ENCODE assay signal across 9 mouse cellular contexts in the genomic region with DNA sequence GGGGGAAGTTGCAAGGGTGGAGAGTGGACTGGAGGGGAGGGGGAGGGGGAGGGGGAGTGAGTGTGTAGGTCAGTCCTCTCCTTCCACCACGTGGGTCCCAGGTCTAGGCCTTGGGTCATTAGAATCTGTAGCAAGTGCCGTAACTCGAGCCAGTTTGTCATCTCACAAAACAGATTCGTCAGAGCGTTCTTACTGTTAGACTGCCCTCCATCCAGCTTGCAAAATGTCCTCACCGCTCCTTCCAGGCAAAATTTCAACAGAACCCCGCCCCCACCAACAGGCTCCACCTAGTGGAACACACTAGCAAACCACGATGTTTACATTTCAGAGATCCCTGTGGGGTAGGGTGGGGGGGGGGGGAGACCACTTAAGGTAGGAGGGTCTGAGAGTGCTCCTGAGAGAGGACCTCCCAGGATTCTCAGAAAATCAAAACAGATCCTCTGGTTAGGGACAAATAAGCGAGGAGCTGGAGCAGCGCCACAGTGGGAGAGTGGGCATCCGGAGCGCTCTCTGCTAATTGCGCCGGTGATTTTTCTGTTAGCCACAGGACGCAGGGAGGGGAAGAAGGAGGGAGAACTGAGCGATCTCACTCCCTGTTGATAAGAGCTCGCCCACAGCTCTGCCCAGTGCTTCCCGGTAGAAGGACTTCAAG. TPM values are rescaled to one million over a fixed set of nuclear protein-coding genes. Genes with fewer than 3 reads are reported as not detected.
DNase-seq lines count a peak whose midpoint lies in the region; ATAC-seq and TF ChIP-seq lines count a peak whose summit lies in the region.
"Had no signal": no experiment of that assay in that cellular context is flagged by ENCODE, and none has a peak within 500 bp of the region (broad histone marks: within the 10 kb centered on the region; RNA-seq: fewer than 3 reads in every experiment).

No protein-coding gene starts in this region.

- H3K9me3 ChIP-seq in intestine, embryonic 14.5 days (ENCODE audit: control insufficient read depth, low read length): no peaks in the 10 kb centered on the region
- H3K9me3 ChIP-seq in liver, embryonic 14.5 days (ENCODE audit: control insufficient read depth, low read length): no peaks in the 10 kb centered on the region

- no peaks in the 10 kb centered on the region for H3K36me3 ChIP-seq in intestine, embryonic 14.5 days (ENCODE audit: control insufficient read depth, insufficient read depth, low read length)
- no peaks in the 10 kb centered on the region for H3K36me3 ChIP-seq in liver, embryonic 14.5 days (replicated peaks; ENCODE audit: control insufficient read depth, insufficient read depth, low read depth)

- no peaks in the 10 kb centered on the region for H3K27me3 ChIP-seq in intestine, embryonic 14.5 days (replicated peaks; ENCODE audit: control insufficient read depth, insufficient read depth, low read length)
- H3K27me3 ChIP-seq in liver, embryonic 14.5 days (ENCODE audit: control insufficient read depth, insufficient read depth, low read length): no peaks in the 10 kb centered on the region

- peak overlapping the region; percentile 25 for H3K9ac ChIP-seq in intestine, embryonic 14.5 days (ENCODE audit: low read length)
- peak overlapping the region; percentile 36 for H3K9ac ChIP-seq in liver, embryonic 14.5 days (replicated peaks)

- intact Hi-C loops in gastrocnemius, postnatal 14 days (cut with DNase I; ENCODE audit: low total_unique reads): no loop called here

- TF ChIP-seq CTCF in liver, embryonic 14.5 days (IDR thresholded peaks at IDR 0.05; ENCODE audit: low read depth): peak; percentile 60

- 3% methylated on average over 18 of the region's 18 CpGs for WGBS in intestine, embryonic 14.5 days
- 3% methylated on average over 18 of the region's 18 CpGs for WGBS in liver, embryonic 14.5 days (ENCODE audit: insufficient replicate concordance)

- no peak for TF ChIP-seq EP300 in liver, embryonic 14.5 days (IDR thresholded peaks at IDR 0.05; ENCODE audit: low read depth)

- H3K4me1 ChIP-seq in intestine, embryonic 14.5 days (replicated peaks; ENCODE audit: control insufficient read depth, insufficient read depth, low read length): no peaks in the 10 kb centered on the region; the same call in 1 of the 2 replicates
- peaks cover 46 to 49% of the 10 kb centered on the region in 2 experiments for H3K4me1 ChIP-seq in liver, embryonic 14.5 days (replicated peaks; ENCODE audit: control insufficient read depth in 2 of 2, insufficient read depth in 2 of 2, low read length in 1 of 2)

- peak overlapping the region; percentile 17; the same call in 1 of the 2 replicates for H3K27ac ChIP-seq in intestine, embryonic 14.5 days (ENCODE audit: low read depth)
- peak overlapping the region; percentile 58 for H3K27ac ChIP-seq in liver, embryonic 14.5 days

- peak; percentile 72 for DNase-seq in 3T3-L1 (ENCODE audit: low read depth, low spot score)
- DNase-seq in Muller cell, postnatal 12 days (ENCODE audit: inconsistent ontology term): peak; percentile 72
- peak; percentile 64 for DNase-seq in gastrocnemius, postnatal 14 days
- DNase-seq in intestine, embryonic 14.5 days (ENCODE audit: low spot score): peak; percentile 86
- DNase-seq in liver, embryonic 14.5 days (ENCODE audit: low read depth in 3 of 3, low spot score in 3 of 3): peak; percentile 31 to 53 (median 35)
- DNase-seq in naive thymus-derived CD4-positive, alpha-beta T cell, adult 2 months (ENCODE audit: low read depth): peak; percentile 51
- DNase-seq in urinary bladder, postnatal 36 days (ENCODE audit: low spot score in 2 of 2): peak; percentile 30 to 59

- peak; percentile 58 for ATAC-seq in common myeloid progenitor, adult 5-6 weeks (replicated peaks; ENCODE audit: low read depth, poor library complexity, severe bottlenecking)
- peak; percentile 40 for ATAC-seq in intestine, embryonic 14.5 days (replicated peaks; ENCODE audit: low FRiP score, low TSS enrichment, low read depth)
- peak; percentile 58 for ATAC-seq in liver, embryonic 14.5 days (ENCODE audit: insufficient read depth)

- H3K4me3 ChIP-seq in intestine, embryonic 14.5 days (ENCODE audit: low read depth, low read length): peak overlapping the region; percentile 27
- peak overlapping the region; percentile 25 to 35 for H3K4me3 ChIP-seq in liver, embryonic 14.5 days (ENCODE audit: insufficient read depth in 1 of 2, low read depth in 2 of 2, low read length in 2 of 2)

- H3K4me2 ChIP-seq in intestine, embryonic 14.5 days (ENCODE audit: low read length): peak overlapping the region; percentile 49
- peak overlapping the region; percentile 70 for H3K4me2 ChIP-seq in liver, embryonic 14.5 days (ENCODE audit: low read depth)

RNA-seq across cellular contexts. Expression of a gene that starts 16.4 kb away (rescaled TPM):
- not detected in 2 replicates for total RNA-seq in common myeloid progenitor, adult 5-6 weeks (2017)
- total RNA-seq in gastrocnemius, postnatal 14 days (2021): not detected
- 1.1 and 1.6 TPM in 2 replicates for polyA plus RNA-seq in intestine, embryonic 14.5 days (2014; fragmentation: Nextera tagmentation; extraction: Ambion mirVana)
- polyA plus RNA-seq in liver, embryonic 14.5 days (2012; rRNA removed): not detected in 2 replicates
- polyA plus RNA-seq in liver, embryonic 14.5 days (2014; fragmentation: Nextera tagmentation; extraction: Ambion mirVana): 0.32 TPM in 1 of 2 replicates, not detected in the other
- polyA plus RNA-seq: frontal cortex, adult 2 months had no signal

RNA-seq across cellular contexts. Expression of a gene that starts 19.5 kb away (rescaled TPM):
- total RNA-seq in common myeloid progenitor, adult 5-6 weeks (2017): 0.41 and 0.58 TPM in 2 replicates
- total RNA-seq in gastrocnemius, postnatal 14 days (2021): 1 to 10 TPM; 2.7 to 2.9 TPM
- polyA plus RNA-seq in intestine, embryonic 14.5 days (2014; fragmentation: Nextera tagmentation; extraction: Ambion mirVana): 1.3 and 1.7 TPM in 2 replicates
- polyA plus RNA-seq in liver, embryonic 14.5 days (2012; rRNA removed): 0.12 and 0.23 TPM in 2 replicates
- 0.05 and 0.17 TPM in 2 replicates for polyA plus RNA-seq in liver, embryonic 14.5 days (2014; fragmentation: Nextera tagmentation; extraction: Ambion mirVana)

RNA-seq across cellular contexts. Expression of a gene that starts 54.0 kb away (rescaled TPM):
- 8.6 and 10.3 TPM in 2 replicates for total RNA-seq in common myeloid progenitor, adult 5-6 weeks (2017)
- 100 to 1,000 TPM; 133 to 139 TPM for total RNA-seq in gastrocnemius, postnatal 14 days (2021)
- polyA plus RNA-seq in intestine, embryonic 14.5 days (2014; fragmentation: Nextera tagmentation; extraction: Ambion mirVana): 16.7 and 24.1 TPM in 2 replicates
- 7.5 and 7.8 TPM in 2 replicates for polyA plus RNA-seq in liver, embryonic 14.5 days (2012; rRNA removed)
- 8.3 and 9.1 TPM in 2 replicates for polyA plus RNA-seq in liver, embryonic 14.5 days (2014; fragmentation: Nextera tagmentation; extraction: Ambion mirVana)

RNA-seq across cellular contexts. Expression of a gene that starts 56.5 kb away (rescaled TPM):
- 345 and 486 TPM in 2 replicates for total RNA-seq in common myeloid progenitor, adult 5-6 weeks (2017)
- total RNA-seq in gastrocnemius, postnatal 14 days (2021): 10 to 100 TPM; 32.2 to 33.1 TPM
- 89.6 and 96.3 TPM in 2 replicates for polyA plus RNA-seq in intestine, embryonic 14.5 days (2014; fragmentation: Nextera tagmentation; extraction: Ambion mirVana)
- polyA plus RNA-seq in liver, embryonic 14.5 days (2012; rRNA removed): 20.6 and 39.1 TPM in 2 replicates
- 33.7 and 38.7 TPM in 2 replicates for polyA plus RNA-seq in liver, embryonic 14.5 days (2014; fragmentation: Nextera tagmentation; extraction: Ambion mirVana)

Comparison
In these comparisons a context has a peak if more than half of its experiments do, and no peak if none do; other contexts are left out.
1. Peak in every context shown above with its lines: DNase-seq, ATAC-seq, H3K4me3 ChIP-seq and H3K27ac ChIP-seq.
2. DNase-seq: peak in every context shown above with its lines; median percentile 86 in intestine, embryonic 14.5 days; 72 in 3T3-L1; 72 in Muller cell, postnatal 12 days; 64 in gastrocnemius, postnatal 14 days; 51 in naive thymus-derived CD4-positive, alpha-beta T cell, adult 2 months; 44 in urinary bladder, postnatal 36 days; 35 in liver, embryonic 14.5 days.
3. RNA of a gene that starts 54.0 kb away (total RNA-seq): 133 to 139 TPM in gastrocnemius, postnatal 14 days; 8.6 to 10.3 TPM in common myeloid progenitor, adult 5-6 weeks; every median in the first group is over 10 times any median in the second.